8 mouse cellular contexts compared by ENCODE assay signal in the genomic region with DNA sequence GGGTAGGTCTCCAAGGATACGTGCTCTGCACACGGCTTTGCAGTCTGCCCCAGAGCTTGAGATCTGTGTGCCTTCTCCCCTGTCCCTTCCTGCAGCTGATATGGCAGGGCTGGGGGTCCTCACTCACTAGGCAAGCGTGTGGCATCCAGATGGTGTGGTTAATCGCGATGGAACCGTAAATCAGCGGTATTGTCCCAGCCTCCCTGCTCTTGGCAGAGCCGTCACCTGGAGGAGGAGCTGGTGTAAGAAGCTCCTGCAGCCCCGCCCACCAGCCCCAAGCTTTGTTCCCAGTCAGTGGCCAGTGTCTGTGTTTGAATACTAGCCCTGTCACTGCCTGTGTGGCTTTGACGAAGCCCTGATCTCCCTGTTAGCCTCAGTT.
DNase-seq lines count a peak whose midpoint lies in the region; ATAC-seq lines count a peak whose summit lies in the region.

No protein-coding gene starts in this region.

- no peak overlapping the region for H3K4me2 ChIP-seq in lung, embryonic 16.5 days (ENCODE audit: low read depth, low read length)
- no peak overlapping the region for H3K4me2 ChIP-seq in hindbrain, embryonic 11.5 days (replicated peaks; ENCODE audit: low read depth, low read length)

- no peaks in the 10 kb centered on the region for H3K27me3 ChIP-seq in lung, embryonic 16.5 days (ENCODE audit: control insufficient read depth, insufficient read depth, low read depth, low read length)
- H3K27me3 ChIP-seq in hindbrain, embryonic 11.5 days (ENCODE audit: control insufficient read depth, insufficient read depth, low read length), result no peaks in the 10 kb centered on the region

- DNase-seq in adrenal gland, postnatal 14 days, result peak; percentile 35
- DNase-seq in adrenal gland, postnatal 25 days, result no peak
- DNase-seq in lung, adult 18-20 months, result no peak
- peak; percentile 73 for DNase-seq in hindbrain, embryonic 11.5 days (ENCODE audit: low spot score)
- peak; percentile 25 for DNase-seq in naive thymus-derived CD4-positive, alpha-beta T cell, adult 2 months (ENCODE audit: low read depth)
- DNase-seq in layer of hippocampus, adult 18-20 months (ENCODE audit: low spot score in 2 of 2), result no peak
- DNase-seq in frontal cortex, postnatal 10 days (ENCODE audit: low spot score in 2 of 2), result no peak

- H3K36me3 ChIP-seq in lung, embryonic 16.5 days (ENCODE audit: control insufficient read depth, insufficient read depth, low read length), result no peaks in the 10 kb centered on the region
- H3K36me3 ChIP-seq in hindbrain, embryonic 11.5 days (ENCODE audit: control insufficient read depth, insufficient read depth, low read length), result no peaks in the 10 kb centered on the region

- 30% methylated on average over 10 of the region's 10 CpGs for WGBS in lung, embryonic 16.5 days
- WGBS in hindbrain, embryonic 11.5 days, result 6% methylated on average over 10 of the region's 10 CpGs

- ATAC-seq in lung, embryonic 16.5 days (ENCODE audit: low read depth), result no peak
- peak; percentile 6; the same call in 1 of the 2 replicates for ATAC-seq in hindbrain, embryonic 11.5 days (ENCODE audit: low FRiP score)

- peak overlapping the region; percentile 46 for H3K9ac ChIP-seq in lung, embryonic 16.5 days (ENCODE audit: low read length)
- peak overlapping the region; percentile 35 for H3K9ac ChIP-seq in hindbrain, embryonic 11.5 days (ENCODE audit: low read depth, low read length)

- H3K27ac ChIP-seq in lung, embryonic 16.5 days (ENCODE audit: low read length), result peak overlapping the region; percentile 100
- peak overlapping the region; percentile 95 for H3K27ac ChIP-seq in hindbrain, embryonic 11.5 days (ENCODE audit: low read depth, low read length)

- H3K4me3 ChIP-seq in lung, embryonic 16.5 days (ENCODE audit: low read length), result no peak overlapping the region
- no peak overlapping the region for H3K4me3 ChIP-seq in hindbrain, embryonic 11.5 days (ENCODE audit: low read depth, low read length)

- no peaks in the 10 kb centered on the region for H3K9me3 ChIP-seq in lung, embryonic 16.5 days (ENCODE audit: control insufficient read depth, low read length)
- H3K9me3 ChIP-seq in hindbrain, embryonic 11.5 days (ENCODE audit: control insufficient read depth, low read length), result no peaks in the 10 kb centered on the region

- peaks cover 44% of the 10 kb centered on the region for H3K4me1 ChIP-seq in lung, embryonic 16.5 days (replicated peaks; ENCODE audit: control insufficient read depth, insufficient read depth, low read length)
- H3K4me1 ChIP-seq in hindbrain, embryonic 11.5 days (replicated peaks; ENCODE audit: control insufficient read depth, insufficient read depth, low read length), result peaks cover 39% of the 10 kb centered on the region

Comparison
In these comparisons a context has a peak if more than half of its experiments do, and no peak if none do; other contexts are left out.
1. DNase-seq: peak in adrenal gland, postnatal 14 days (single experiment), hindbrain, embryonic 11.5 days (single experiment) and naive thymus-derived CD4-positive, alpha-beta T cell, adult 2 months (single experiment); none in adrenal gland, postnatal 25 days (single experiment), lung, adult 18-20 months (0 of 2), layer of hippocampus, adult 18-20 months (0 of 2) and frontal cortex, postnatal 10 days (0 of 2).